Mouse (Mus musculus): ENCODE measurements at regions not wholly inside any gene's neighbourhood (a gene's known extent, or its start where the extent isn't known, plus 50 kb on each side); places are given as distances from the start of the nearest gene placed in this dataset.

DNA sequence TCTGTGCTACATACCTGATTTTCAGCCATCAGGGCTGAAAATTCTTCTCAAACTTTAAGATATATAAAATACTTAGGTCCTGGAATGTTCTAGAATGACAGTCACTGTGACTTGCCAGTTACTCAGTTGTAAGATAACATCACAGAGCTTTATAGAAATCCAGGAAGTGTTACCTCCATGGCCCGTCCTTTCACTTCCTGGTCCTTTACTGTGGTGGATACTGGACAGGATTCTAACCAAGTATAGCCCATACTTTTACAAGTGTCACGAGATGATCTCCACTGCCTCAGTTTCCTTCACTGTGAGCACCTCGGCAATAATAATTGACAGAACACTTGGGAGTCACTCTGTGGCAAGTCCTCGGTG, 271.3 kb downstream of the Maf start:
- Histone ChIP-seq H3K36me3 (ENCODE audit: control insufficient read depth, insufficient read depth) (no peaks in the 10 kb centered on the region), H3K4me1 (replicated peaks; ENCODE audit: control insufficient read depth, insufficient read depth, low read length) (no peaks in the 10 kb centered on the region; the same call in 1 of the 2 replicates), H3K4me3 (ENCODE audit: low read depth, low read length) (no peak overlapping the region), H3K27ac (ENCODE audit: low read depth, low read length) (no peak overlapping the region), H3K4me2 (replicated peaks; ENCODE audit: low read depth) (no peak overlapping the region), H3K27me3 (replicated peaks; ENCODE audit: control insufficient read depth, insufficient read depth, low read length) (no peaks in the 10 kb centered on the region), H3K9me3 (ENCODE audit: control insufficient read depth) (no peaks in the 10 kb centered on the region), H3K9ac (ENCODE audit: low read depth, low read length) (no peak overlapping the region)
- ATAC-seq: no peak
- 83% methylated on average over 4 of the region's 4 CpGs for WGBS
- TF ChIP-seq CTCF (IDR thresholded peaks at IDR 0.05; ENCODE audit: low read depth): no peak

- no peaks in the 10 kb centered on the region for H3K36me3 ChIP-seq (ENCODE audit: control insufficient read depth, insufficient read depth)
- H3K27me3 ChIP-seq (replicated peaks; ENCODE audit: control insufficient read depth, insufficient read depth, low read length): no peaks in the 10 kb centered on the region
- H3K4me2 ChIP-seq (replicated peaks; ENCODE audit: low read depth): no peak overlapping the region
- no peaks in the 10 kb centered on the region for H3K9me3 ChIP-seq (ENCODE audit: control insufficient read depth)
- no peak overlapping the region for H3K27ac ChIP-seq (ENCODE audit: low read depth, low read length)
- no peak overlapping the region for H3K9ac ChIP-seq (ENCODE audit: low read depth, low read length)
- TF ChIP-seq CTCF (IDR thresholded peaks at IDR 0.05; ENCODE audit: low read depth): no peak
- H3K4me1 ChIP-seq (replicated peaks; ENCODE audit: control insufficient read depth, insufficient read depth, low read length): no peaks in the 10 kb centered on the region; the same call in 1 of the 2 replicates
- ATAC-seq: no peak
- WGBS: 93% methylated on average over 5 of the region's 5 CpGs
- no peak overlapping the region for H3K4me3 ChIP-seq (ENCODE audit: low read depth, low read length)
Observed at GRCm38 (mm10) chr8:115435720-115436355, 271.8 kb downstream of the Maf start.

DNA sequence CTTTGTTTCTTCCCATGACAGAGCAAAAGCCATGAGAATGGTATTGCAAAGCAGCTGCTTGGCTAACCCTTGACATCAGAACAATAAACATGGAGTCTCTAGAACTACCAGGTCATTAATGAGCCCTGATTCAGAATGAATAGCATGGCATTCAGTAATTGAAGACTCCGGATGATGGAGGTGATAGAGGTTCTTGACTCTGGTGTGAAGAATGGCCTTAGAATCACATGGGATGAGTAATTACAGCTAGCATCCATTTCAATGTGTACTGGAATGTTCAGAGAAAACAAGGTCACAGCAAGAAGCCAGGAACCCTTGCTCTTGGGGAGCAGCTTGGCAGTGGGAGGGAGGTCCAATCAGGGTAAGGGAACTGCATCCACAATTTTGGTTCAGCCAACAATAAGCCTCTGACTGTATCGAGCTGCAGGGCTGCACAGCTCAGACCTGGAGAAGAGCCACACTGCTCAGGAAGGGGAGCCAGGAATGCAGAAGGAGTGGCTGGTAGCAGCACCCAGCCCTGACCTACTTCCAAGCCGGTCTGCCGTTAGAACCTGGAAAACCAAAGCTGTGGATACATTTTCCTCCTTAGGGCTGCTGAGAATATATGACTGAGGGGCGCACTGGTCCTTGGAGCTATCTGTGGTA, 275.1 kb downstream of the Maf start:
- Histone ChIP-seq H3K4me2 (replicated peaks; ENCODE audit: low read depth) (no peak overlapping the region), H3K27me3 (replicated peaks; ENCODE audit: control insufficient read depth, insufficient read depth, low read length) (no peaks in the 10 kb centered on the region), H3K4me1 (replicated peaks; ENCODE audit: control insufficient read depth, insufficient read depth, low read length) (no peaks in the 10 kb centered on the region; the same call in 1 of the 2 replicates), H3K4me3 (ENCODE audit: low read depth, low read length) (no peak overlapping the region), H3K27ac (ENCODE audit: low read depth, low read length) (no peak overlapping the region), H3K9ac (ENCODE audit: low read depth, low read length) (no peak overlapping the region), H3K9me3 (ENCODE audit: control insufficient read depth) (no peaks in the 10 kb centered on the region), H3K36me3 (ENCODE audit: control insufficient read depth, insufficient read depth) (no peaks in the 10 kb centered on the region)
- 76% methylated on average over 5 of the region's 5 CpGs for WGBS
- no peak for ATAC-seq
- TF ChIP-seq CTCF (IDR thresholded peaks at IDR 0.05; ENCODE audit: low read depth): no peak

DNA sequence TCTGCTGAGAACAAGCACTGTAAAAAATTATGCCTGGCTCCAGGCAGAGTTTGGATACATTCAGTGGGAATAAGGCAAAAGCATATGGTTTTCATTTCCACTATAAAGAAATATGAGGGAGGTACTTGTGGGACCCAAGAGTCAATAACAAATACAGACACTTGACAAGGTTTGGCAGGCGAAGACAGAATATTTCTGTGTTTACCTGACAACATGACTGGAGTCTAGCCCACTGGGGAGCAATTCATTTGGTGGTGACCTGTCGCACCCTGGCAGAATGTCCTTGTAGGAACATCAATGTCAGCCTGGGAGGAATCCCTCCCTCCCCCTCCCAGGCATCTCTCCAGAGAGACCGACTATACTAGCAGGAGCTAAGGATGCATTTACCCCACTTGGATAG, 276.8 kb downstream of the Maf start:
- 61% methylated on average over 3 of the region's 3 CpGs for WGBS
- Histone ChIP-seq H3K36me3 (ENCODE audit: control insufficient read depth, insufficient read depth) (no peaks in the 10 kb centered on the region), H3K9ac (ENCODE audit: low read depth, low read length) (no peak overlapping the region), H3K4me1 (replicated peaks; ENCODE audit: control insufficient read depth, insufficient read depth, low read length) (no peaks in the 10 kb centered on the region), H3K27me3 (replicated peaks; ENCODE audit: control insufficient read depth, insufficient read depth, low read length) (no peaks in the 10 kb centered on the region), H3K27ac (ENCODE audit: low read depth, low read length) (no peak overlapping the region), H3K4me3 (ENCODE audit: low read depth, low read length) (no peak overlapping the region), H3K9me3 (ENCODE audit: control insufficient read depth) (no peaks in the 10 kb centered on the region), H3K4me2 (replicated peaks; ENCODE audit: low read depth) (no peak overlapping the region)
- TF ChIP-seq CTCF (IDR thresholded peaks at IDR 0.05; ENCODE audit: low read depth): no peak
- no peak for ATAC-seq

- no peak for ATAC-seq
- 82% methylated on average over 3 of the region's 3 CpGs for WGBS
- Histone ChIP-seq H3K4me1 (replicated peaks; ENCODE audit: control insufficient read depth, insufficient read depth, low read length) (no peaks in the 10 kb centered on the region; the same call in 1 of the 2 replicates), H3K27ac (ENCODE audit: low read depth, low read length) (no peak overlapping the region), H3K4me3 (ENCODE audit: low read depth, low read length) (no peak overlapping the region), H3K36me3 (ENCODE audit: control insufficient read depth, insufficient read depth) (no peaks in the 10 kb centered on the region), H3K9me3 (ENCODE audit: control insufficient read depth) (no peaks in the 10 kb centered on the region), H3K9ac (ENCODE audit: low read depth, low read length) (no peak overlapping the region), H3K27me3 (replicated peaks; ENCODE audit: control insufficient read depth, insufficient read depth, low read length) (no peaks in the 10 kb centered on the region), H3K4me2 (replicated peaks; ENCODE audit: low read depth) (no peak overlapping the region)
- TF ChIP-seq CTCF (IDR thresholded peaks at IDR 0.05; ENCODE audit: low read depth): no peak
Observed at GRCm38 (mm10) chr8:115429291-115429883, 278.2 kb downstream of the Maf start.

GRCm38 (mm10) chr8:115428528-115429290, 278.9 kb downstream of the Maf start:
- Histone ChIP-seq H3K4me2 (replicated peaks; ENCODE audit: low read depth) (no peak overlapping the region), H3K9ac (ENCODE audit: low read depth, low read length) (no peak overlapping the region), H3K4me1 (replicated peaks; ENCODE audit: control insufficient read depth, insufficient read depth, low read length) (no peaks in the 10 kb centered on the region; the same call in 1 of the 2 replicates), H3K27me3 (replicated peaks; ENCODE audit: control insufficient read depth, insufficient read depth, low read length) (no peaks in the 10 kb centered on the region), H3K9me3 (ENCODE audit: control insufficient read depth) (no peaks in the 10 kb centered on the region), H3K27ac (ENCODE audit: low read depth, low read length) (no peak overlapping the region), H3K4me3 (ENCODE audit: low read depth, low read length) (no peak overlapping the region), H3K36me3 (ENCODE audit: control insufficient read depth, insufficient read depth) (no peaks in the 10 kb centered on the region)
- no peak for ATAC-seq
- TF ChIP-seq CTCF (IDR thresholded peaks at IDR 0.05; ENCODE audit: low read depth): no peak
- 89% methylated on average over 15 of the region's 15 CpGs for WGBS

All from intestine, postnatal 0 days (tissue).